Mouse (Mus musculus) cerebellum, adult 8-10 months (tissue): Measurements from ENCODE around the gene Lypla2.
"Not testable (repeated sequence)": the region's sequence is repeated elsewhere in the genome, so short reads cannot be mapped to it uniquely, and the experiment has no call there.

Experiments
- DNase-seq: peaks from one replicate; pipeline ENCODE4 v3.0.0; 2022

Gene Lypla2

GRCm38 (mm10) chr4:135946659-135947301, 25.6 kb downstream of the Lypla2 start:
- no peak for DNase-seq

- DNase-seq: peak; percentile 93
Observed at GRCm38 (mm10) chr4:135946278-135946658, 26.2 kb downstream of the Lypla2 start, which contains the start of gene Hmgcl. TSS of gene Hmgcl (plus strand) at chr4:135946448.

GRCm38 (mm10) chr4:135945706-135946105, 26.7 kb downstream of the Lypla2 start:
- no peak for DNase-seq

- DNase-seq: no peak
Observed at GRCm38 (mm10) chr4:135943389-135943788, 29.0 kb downstream of the Lypla2 start.

- DNase-seq: no peak
Observed at GRCm38 (mm10) chr4:135942193-135942592, 30.2 kb downstream of the Lypla2 start.

GRCm38 (mm10) chr4:135941026-135941425, 31.4 kb downstream of the Lypla2 start:
- not testable (repeated sequence) for DNase-seq

- no peak for DNase-seq
Observed at GRCm38 (mm10) chr4:135938858-135939257, 33.6 kb downstream of the Lypla2 start.

GRCm38 (mm10) chr4:135935502-135935901, 36.9 kb downstream of the Lypla2 start:
- no peak for DNase-seq

- DNase-seq: no peak
Observed at GRCm38 (mm10) chr4:135934708-135935500, 37.5 kb downstream of the Lypla2 start.

- no peak for DNase-seq
Observed at GRCm38 (mm10) chr4:135931832-135932231, 40.6 kb downstream of the Lypla2 start.

GRCm38 (mm10) chr4:135930239-135930638, 42.2 kb downstream of the Lypla2 start:
- DNase-seq: no peak

GRCm38 (mm10) chr4:135929828-135930227, 42.6 kb downstream of the Lypla2 start:
- DNase-seq: no peak

GRCm38 (mm10) chr4:135929405-135929804, 43.0 kb downstream of the Lypla2 start:
- DNase-seq: no peak

- DNase-seq: no peak
Observed at GRCm38 (mm10) chr4:135928376-135928775, 44.0 kb downstream of the Lypla2 start.

- no peak for DNase-seq
Observed at GRCm38 (mm10) chr4:135926861-135927260, 45.6 kb downstream of the Lypla2 start.

- no peak for DNase-seq
Observed at GRCm38 (mm10) chr4:135926195-135926808, 46.1 kb downstream of the Lypla2 start.

- no peak for DNase-seq
Observed at GRCm38 (mm10) chr4:135925341-135925740, 47.1 kb downstream of the Lypla2 start.

- no peak for DNase-seq
Observed at GRCm38 (mm10) chr4:135924418-135924817, 48.0 kb downstream of the Lypla2 start.

- no peak for DNase-seq
Observed at GRCm38 (mm10) chr4:135922190-135922589, 50.2 kb downstream of the Lypla2 start.

- no peak for DNase-seq
Observed at GRCm38 (mm10) chr4:135921257-135922120, 50.9 kb downstream of the Lypla2 start.

GRCm38 (mm10) chr4:135920304-135921241, 51.9 kb downstream of the Lypla2 start, which contains the start of gene Fuca1:
TSS of gene Fuca1 (plus strand) at chr4:135920735.
- DNase-seq: peak; percentile 97

GRCm38 (mm10) chr4:135919280-135919639, 53.2 kb downstream of the Lypla2 start:
- DNase-seq: no peak
